Comparison of ENCODE assay signal across 8 mouse cellular contexts in the genomic region with DNA sequence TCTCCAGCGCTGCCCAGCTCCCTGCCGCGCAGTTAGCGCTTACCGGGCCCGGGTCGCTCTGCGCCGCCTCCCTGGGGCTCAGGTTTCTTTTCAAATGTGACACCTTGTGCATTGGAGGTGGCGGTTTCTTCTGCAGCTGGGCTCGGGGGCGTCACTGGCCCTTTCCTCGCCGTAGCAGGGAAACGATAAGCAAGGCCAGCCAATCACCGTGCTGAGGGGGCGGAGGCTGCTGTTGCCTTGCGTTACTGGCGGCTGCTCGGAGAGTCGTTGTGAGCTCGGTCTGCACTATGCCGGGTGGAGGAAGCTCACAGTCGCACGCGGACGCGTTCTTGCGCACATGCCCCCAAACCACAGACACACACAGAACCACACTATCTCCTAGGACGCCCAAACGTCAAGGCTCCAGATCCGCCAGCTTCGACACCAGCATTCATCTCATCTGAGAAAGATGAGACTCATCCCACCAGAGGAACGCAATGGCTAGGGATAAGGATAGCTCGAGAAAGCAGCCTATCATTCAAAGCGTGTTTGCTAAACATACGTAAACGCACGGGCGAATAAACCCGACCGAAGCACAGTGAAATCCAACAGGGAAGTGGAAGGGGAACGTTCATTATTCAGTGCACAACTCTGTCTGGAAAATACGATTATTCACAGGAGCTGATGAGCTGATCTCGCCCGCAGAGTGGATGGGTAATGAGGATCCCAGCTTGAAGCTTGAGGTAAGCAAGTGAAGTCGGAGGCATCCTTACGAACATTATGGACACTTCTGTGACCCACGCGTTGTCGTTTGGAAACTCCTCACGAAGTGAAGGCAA. TPM values are rescaled to one million over a fixed set of nuclear protein-coding genes. Genes with fewer than 3 reads are reported as not detected.
A peak's percentile ranks its signal among the peaks of the same experiment; 100 is the strongest.
DNase-seq lines count a peak whose midpoint lies in the region; ATAC-seq and TF ChIP-seq lines count a peak whose summit lies in the region.

Gene St8sia4 (minus strand): TSS at position 137 of the 818 bp plus-strand sequence.

- no peaks in the 10 kb centered on the region for H3K27me3 ChIP-seq in embryonic facial prominence, embryonic 11.5 days (ENCODE audit: control insufficient read depth, insufficient read depth, low read length)
- H3K27me3 ChIP-seq in limb, embryonic 11.5 days (ENCODE audit: control insufficient read depth, insufficient read depth, low read length): 0 out of 2 replicates have a peak, but pooled peaks cover 5% of the 10 kb centered on the region
- no peaks in the 10 kb centered on the region for H3K27me3 ChIP-seq in midbrain, embryonic 13.5 days
- no peaks in the 10 kb centered on the region for H3K27me3 ChIP-seq in small intestine, adult 2 months (ENCODE audit: control insufficient read depth, insufficient read depth, low read length)

- ATAC-seq in embryonic facial prominence, embryonic 11.5 days (replicated peaks; ENCODE audit: insufficient number of reproducible peaks, low FRiP score, low TSS enrichment, low read depth): peak; percentile 98
- ATAC-seq in limb, embryonic 11.5 days (ENCODE audit: insufficient number of reproducible peaks, low FRiP score, low TSS enrichment, low read depth): peak; percentile 96
- ATAC-seq in midbrain, embryonic 13.5 days: peak; percentile 98

- no peaks in the 10 kb centered on the region for H3K4me1 ChIP-seq in embryonic facial prominence, embryonic 11.5 days (ENCODE audit: control insufficient read depth, insufficient read depth, low read length)
- H3K4me1 ChIP-seq in limb, embryonic 11.5 days (ENCODE audit: control insufficient read depth, insufficient read depth, low read length): no peaks in the 10 kb centered on the region
- peaks cover 17% of the 10 kb centered on the region; the same call in 1 of the 2 replicates for H3K4me1 ChIP-seq in midbrain, embryonic 13.5 days (replicated peaks)
- no peaks in the 10 kb centered on the region for H3K4me1 ChIP-seq in small intestine, adult 2 months (ENCODE audit: control insufficient read depth, insufficient read depth, insufficient read length, low read length)

- peak; percentile 84 for DNase-seq in adrenal gland, postnatal 14 days
- DNase-seq in embryonic facial prominence, embryonic 11.5 days (ENCODE audit: low spot score): peak; percentile 90
- DNase-seq in heart, adult 18-20 months: peak; percentile 76 to 92
- peak; percentile 55 for DNase-seq in kidney, adult 18-20 months
- peak; percentile 87 for DNase-seq in limb, embryonic 11.5 days (ENCODE audit: low spot score)
- DNase-seq in adipocyte (ENCODE audit: low spot score): no peak

- peak within 1 kb of the TSS; percentile 54 for H3K9ac ChIP-seq in embryonic facial prominence, embryonic 11.5 days (replicated peaks; ENCODE audit: low read length)
- H3K9ac ChIP-seq in limb, embryonic 11.5 days (ENCODE audit: low read length): peak within 1 kb of the TSS; percentile 49
- H3K9ac ChIP-seq in midbrain, embryonic 13.5 days (replicated peaks): peak within 1 kb of the TSS; percentile 85

- H3K9me3 ChIP-seq in embryonic facial prominence, embryonic 11.5 days (replicated peaks; ENCODE audit: control insufficient read depth, low read length): no peaks in the 10 kb centered on the region
- H3K9me3 ChIP-seq in limb, embryonic 11.5 days (ENCODE audit: control insufficient read depth, low read length): no peaks in the 10 kb centered on the region
- no peaks in the 10 kb centered on the region for H3K9me3 ChIP-seq in midbrain, embryonic 13.5 days

- no peaks in the 10 kb centered on the region for H3K36me3 ChIP-seq in embryonic facial prominence, embryonic 11.5 days (replicated peaks; ENCODE audit: control insufficient read depth, insufficient read depth, low read depth, low read length)
- no peaks in the 10 kb centered on the region for H3K36me3 ChIP-seq in limb, embryonic 11.5 days (ENCODE audit: control insufficient read depth, insufficient read depth, low read length)
- no peaks in the 10 kb centered on the region for H3K36me3 ChIP-seq in midbrain, embryonic 13.5 days
- no peaks in the 10 kb centered on the region for H3K36me3 ChIP-seq in small intestine, adult 2 months (ENCODE audit: control insufficient read depth, insufficient read depth, low read length)

- H3K4me3 ChIP-seq in embryonic facial prominence, embryonic 11.5 days (ENCODE audit: low read depth, low read length): peak within 1 kb of the TSS; percentile 51
- H3K4me3 ChIP-seq in limb, embryonic 11.5 days (ENCODE audit: low read depth, low read length): peak within 1 kb of the TSS; percentile 37
- H3K4me3 ChIP-seq in midbrain, embryonic 13.5 days (replicated peaks): peak within 1 kb of the TSS; percentile 79
- H3K4me3 ChIP-seq in small intestine, adult 2 months (ENCODE audit: low read depth, low read length): peak within 1 kb of the TSS; percentile 76

- TF ChIP-seq POLR2A in small intestine, adult 2 months (IDR thresholded peaks at IDR 0.05; ENCODE audit: low read depth, low read length): peak; percentile 76

- TF ChIP-seq CTCF in small intestine, adult 2 months (IDR thresholded peaks at IDR 0.05; ENCODE audit: extremely low read depth, insufficient read length, insufficient replicate concordance, low read depth, low read length): no peak

- H3K27ac ChIP-seq in embryonic facial prominence, embryonic 11.5 days (replicated peaks; ENCODE audit: low read depth, low read length): no peak within 1 kb of the TSS
- no peak within 1 kb of the TSS for H3K27ac ChIP-seq in limb, embryonic 11.5 days (replicated peaks; ENCODE audit: low read depth, low read length)
- peak within 1 kb of the TSS; percentile 87 for H3K27ac ChIP-seq in midbrain, embryonic 13.5 days
- peak within 1 kb of the TSS; percentile 76 for H3K27ac ChIP-seq in small intestine, adult 2 months (ENCODE audit: insufficient read depth, low read depth, low read length)

- under 1% methylated on average over 52 of the region's 52 CpGs for WGBS in embryonic facial prominence, embryonic 11.5 days
- WGBS in limb, embryonic 11.5 days: under 1% methylated on average over 52 of the region's 52 CpGs
- WGBS in midbrain, embryonic 13.5 days: under 1% methylated on average over 52 of the region's 52 CpGs
- 2% methylated on average over 52 of the region's 52 CpGs for WGBS in small intestine, adult 2 months

- peak within 1 kb of the TSS; percentile 75 for H3K4me2 ChIP-seq in embryonic facial prominence, embryonic 11.5 days (ENCODE audit: low read depth, low read length)
- H3K4me2 ChIP-seq in limb, embryonic 11.5 days (ENCODE audit: low read depth, severe bottlenecking): peak within 1 kb of the TSS; percentile 83
- H3K4me2 ChIP-seq in midbrain, embryonic 13.5 days (replicated peaks): peak within 1 kb of the TSS; percentile 78

RNA-seq across cellular contexts. Expression of gene St8sia4, which starts in this region (rescaled TPM):
- 5.0 and 10.4 TPM in 2 replicates for total RNA-seq in adrenal gland, postnatal 14 days (2021)
- polyA plus RNA-seq in embryonic facial prominence, embryonic 11.5 days (2014; fragmentation: Nextera tagmentation; extraction: Ambion mirVana): 9.6 and 12.1 TPM in 2 replicates
- 1 to 10 TPM; 4.9 to 5.0 TPM for total RNA-seq in heart, adult 18-20 months (2021)
- 2.9 and 4.1 TPM in 2 replicates for polyA plus RNA-seq in limb, embryonic 11.5 days (2014; fragmentation: Nextera tagmentation; extraction: Ambion mirVana)
- polyA plus RNA-seq in midbrain, embryonic 13.5 days (2015; fragmentation: Nextera tagmentation; extraction: Ambion mirVana): 34.0 and 35.2 TPM in 2 replicates
- 0.13 and 0.32 TPM in 2 replicates for polyA plus RNA-seq in small intestine, adult 2 months (2012; rRNA removed)

Comparison
In these comparisons a context has a peak if more than half of its experiments do, and no peak if none do; other contexts are left out.
1. H3K27ac ChIP-seq: peak in midbrain, embryonic 13.5 days (single experiment) and small intestine, adult 2 months (single experiment); none in embryonic facial prominence, embryonic 11.5 days (single experiment) and limb, embryonic 11.5 days (single experiment).
2. Peak in every context shown above with its lines, with median percentiles within 50 percentile points of each other: ATAC-seq, H3K4me2 ChIP-seq, H3K4me3 ChIP-seq and H3K9ac ChIP-seq.